Mouse (Mus musculus) lung, adult 2 months (tissue): Measurements from ENCODE around the gene Bri3bp.
"Not testable (repeated sequence)": the region's sequence is repeated elsewhere in the genome, so short reads cannot be mapped to it uniquely, and the experiment has no call there.

Experiments
- CTCF ChIP-seq: fragments of 200-500 bp; IDR thresholded peaks from 2 replicates; pipeline ENCODE4 v1.5.1; 2011; ENCODE audit warnings: mild to moderate bottlenecking, low read length, control low read depth; ENCODE audit not compliant: insufficient read depth
- POLR2A ChIP-seq: fragments of 200-500 bp; IDR thresholded peaks from 2 replicates; pipeline ENCODE4 v1.6.1; 2011; ENCODE audit warnings: low read depth, mild to moderate bottlenecking, control low read depth, low read length, borderline replicate concordance; ENCODE audit errors: extremely low read depth

DNA sequence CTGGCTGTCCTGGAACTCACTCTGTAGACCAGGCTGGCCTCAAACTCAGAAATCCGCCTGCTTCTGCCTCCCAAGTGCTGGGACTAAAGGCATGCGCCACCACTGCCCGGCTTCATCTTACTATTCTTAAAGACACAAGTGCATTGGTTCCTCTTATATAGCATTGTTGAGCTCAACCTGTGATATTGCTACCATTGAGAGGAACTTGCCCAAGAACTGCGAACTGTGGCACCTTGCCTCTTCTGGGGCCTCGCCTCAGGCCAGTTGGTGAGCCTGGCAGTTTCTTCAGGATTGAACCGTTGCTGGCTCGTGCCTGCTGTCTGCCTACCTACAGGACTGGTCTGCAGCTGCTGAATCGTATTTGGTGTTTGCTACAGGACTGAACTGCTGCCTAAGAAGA is 28.8 kb upstream of the Bri3bp start:
- not testable (repeated sequence) for TF ChIP-seq CTCF, POLR2A
